Mouse (Mus musculus) megakaryocyte progenitor cell, adult 5-6 weeks (primary cell): ENCODE data around the gene Wdr76. TPM values are rescaled to one million over a fixed set of nuclear protein-coding genes. Genes with fewer than 3 reads are reported as not detected.
"Not testable (repeated sequence)": the region's sequence is repeated elsewhere in the genome, so short reads cannot be mapped to it uniquely, and the experiment has no call there.

Experiments
- ATAC-seq: replicated peaks from 2 replicates; pipeline ENCODE4 v1.8.0; 2016; ENCODE audit warnings: mild to moderate bottlenecking, moderate TSS enrichment, inconsistent platforms; ENCODE audit not compliant: poor library complexity
- total RNA-seq, 2 experiments: library from RNA; stranded (forward) in 1 of 2; stranded (reverse) in 1 of 2; fragments of 157-497, 149-512 nt in 1 of 2; fragments of 200-1000 nt in 1 of 2; gene quantifications; 2 replicates each; pipeline versions ENCODE4 v1.2.3 to v1.2.4; 2015 to 2017

Wdr76 gene
- total RNA-seq, 2 experiments from 2014 or later = 39.1 to 40.1 TPM

DNA sequence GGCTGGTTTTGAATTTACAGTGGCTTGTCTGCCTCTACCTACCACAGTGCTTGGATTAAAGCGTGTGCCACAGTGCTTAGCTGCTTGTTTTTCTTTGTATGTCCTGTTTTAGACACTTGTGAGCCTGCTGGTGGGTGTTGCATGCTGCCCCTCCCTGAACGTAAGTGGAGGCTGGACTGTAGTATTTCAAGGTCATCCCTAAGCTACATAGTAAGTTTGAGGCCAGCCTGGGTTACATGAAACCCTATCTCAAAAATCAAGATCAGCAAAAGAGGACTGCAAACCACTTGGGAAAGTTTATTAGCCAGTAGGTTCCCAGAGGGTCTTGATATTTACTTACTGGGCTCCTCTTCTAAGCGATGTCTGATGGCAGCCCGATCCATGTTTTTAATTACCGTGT is 11.6 kb downstream of the Wdr76 start:
- no peak for ATAC-seq

DNA sequence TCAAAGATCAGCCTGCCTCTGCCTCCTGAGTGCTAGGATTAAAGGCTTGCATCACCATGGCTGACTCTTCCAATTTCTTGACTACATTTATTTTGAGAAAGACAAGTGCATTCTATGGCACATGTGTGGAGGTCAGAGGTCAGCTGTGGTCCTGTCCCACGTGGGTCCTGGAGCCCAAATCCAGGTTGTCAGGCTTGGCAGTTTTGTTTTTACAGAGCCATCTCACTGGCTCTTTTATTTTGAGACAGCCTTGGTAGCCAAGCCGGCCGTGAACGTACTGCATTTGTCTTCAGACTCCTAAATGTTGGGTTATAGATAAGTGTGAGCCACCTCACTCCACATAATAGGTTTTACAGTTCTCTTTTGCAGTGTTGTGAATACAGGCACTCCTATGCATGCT is 12.2 kb downstream of the Wdr76 start:
- ATAC-seq = not testable (repeated sequence)

GRCm38 (mm10) chr2:121522006-121522405 is 15.5 kb downstream of the Wdr76 start:
- peak; percentile 69 for ATAC-seq

DNA sequence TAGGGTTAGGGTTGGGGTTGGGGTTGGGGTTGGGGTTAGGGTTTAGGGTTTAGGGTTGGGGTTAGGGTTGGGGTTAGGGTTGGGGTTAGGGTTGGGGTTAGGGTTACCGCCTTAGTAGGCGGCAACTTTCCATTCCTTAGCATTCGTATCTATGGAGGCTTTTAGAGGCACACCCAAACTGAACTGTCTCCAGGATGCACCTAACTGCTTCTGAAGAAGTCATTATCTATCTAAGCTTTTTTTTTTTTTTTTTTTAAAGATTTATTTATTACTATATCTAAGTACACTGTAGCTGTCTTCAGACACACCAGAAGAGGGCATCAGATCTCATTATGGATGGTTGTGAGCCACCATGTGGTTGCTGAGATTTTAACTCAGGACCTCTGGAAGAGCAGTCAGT is 16.3 kb downstream of the Wdr76 start:
- ATAC-seq = not testable (repeated sequence)

DNA sequence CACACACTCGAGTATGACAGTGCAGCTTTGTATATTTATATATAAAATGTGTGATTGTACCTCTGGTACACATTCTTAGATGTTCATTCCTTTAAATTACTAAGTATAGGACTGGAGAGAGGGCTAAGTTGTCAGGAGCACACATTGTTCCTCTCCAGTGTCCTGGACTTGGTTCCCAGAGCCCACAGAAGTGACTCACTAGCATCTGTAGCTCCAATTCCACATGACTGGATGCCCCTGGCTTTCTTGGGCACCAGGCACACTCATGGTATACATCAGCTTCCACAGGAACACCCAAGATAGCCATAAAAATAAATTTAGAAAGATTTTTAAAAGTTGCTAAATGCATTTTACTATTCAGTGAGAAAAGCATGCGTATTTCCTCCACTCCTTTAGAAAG is 18.5 kb downstream of the Wdr76 start:
- ATAC-seq = no peak

DNA sequence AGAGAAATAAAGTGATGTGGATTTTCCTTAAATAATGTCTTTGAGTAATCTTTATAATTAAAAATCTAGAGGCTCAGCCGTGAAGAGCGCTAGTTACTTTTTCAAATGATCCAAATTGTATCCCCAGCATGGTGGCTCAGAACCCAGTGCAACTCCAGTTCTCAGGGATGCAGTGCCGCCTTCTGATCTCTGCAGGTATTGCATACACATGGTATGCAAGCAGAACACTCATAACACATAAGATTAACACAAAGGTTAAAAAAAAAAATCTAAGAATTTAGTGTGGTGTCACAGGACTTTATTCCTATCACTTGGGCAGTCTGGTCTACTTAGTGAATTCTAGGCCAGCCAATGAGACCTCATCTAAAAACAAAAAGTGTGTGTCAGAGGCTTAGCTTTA is 38.3 kb downstream of the Wdr76 start:
- ATAC-seq = peak; percentile 63; the same call in 1 of the 2 replicates

GRCm38 (mm10) chr2:121549630-121550029 is 43.1 kb downstream of the Wdr76 start:
- ATAC-seq = no peak

- no peak for ATAC-seq
Measured at GRCm38 (mm10) chr2:121551271-121551670, 44.7 kb downstream of the Wdr76 start.

GRCm38 (mm10) chr2:121563117-121563516 is 56.6 kb downstream of the Wdr76 start:
- peak; percentile 99 for ATAC-seq

DNA sequence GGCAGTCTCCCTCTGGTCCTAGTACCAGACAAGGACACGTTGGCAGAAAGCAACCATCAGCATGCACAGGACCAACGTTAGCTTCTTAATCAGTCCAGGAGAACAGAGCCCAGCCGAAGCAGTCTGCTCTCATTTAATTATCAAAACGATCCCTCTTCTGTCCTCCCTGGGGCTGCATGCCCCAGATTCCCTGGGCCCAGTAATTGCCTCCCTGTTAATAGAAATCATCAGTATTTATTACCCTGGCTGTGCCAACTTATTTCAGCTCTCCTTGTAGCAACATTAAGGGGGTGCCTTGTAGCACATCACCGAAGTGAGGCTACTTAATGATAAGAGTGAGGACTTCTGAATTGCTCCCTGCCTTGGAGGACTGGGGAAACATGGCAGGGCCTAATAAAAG is 59.4 kb downstream of the Wdr76 start:
- no peak for ATAC-seq

GRCm38 (mm10) chr2:121570049-121570448 is 63.5 kb downstream of the Wdr76 start:
- no peak for ATAC-seq

- ATAC-seq = no peak
Measured at GRCm38 (mm10) chr2:121570999-121571655, 64.6 kb downstream of the Wdr76 start.

- peak; percentile 96 for ATAC-seq
Measured at GRCm38 (mm10) chr2:121571780-121572179, 65.3 kb downstream of the Wdr76 start.

DNA sequence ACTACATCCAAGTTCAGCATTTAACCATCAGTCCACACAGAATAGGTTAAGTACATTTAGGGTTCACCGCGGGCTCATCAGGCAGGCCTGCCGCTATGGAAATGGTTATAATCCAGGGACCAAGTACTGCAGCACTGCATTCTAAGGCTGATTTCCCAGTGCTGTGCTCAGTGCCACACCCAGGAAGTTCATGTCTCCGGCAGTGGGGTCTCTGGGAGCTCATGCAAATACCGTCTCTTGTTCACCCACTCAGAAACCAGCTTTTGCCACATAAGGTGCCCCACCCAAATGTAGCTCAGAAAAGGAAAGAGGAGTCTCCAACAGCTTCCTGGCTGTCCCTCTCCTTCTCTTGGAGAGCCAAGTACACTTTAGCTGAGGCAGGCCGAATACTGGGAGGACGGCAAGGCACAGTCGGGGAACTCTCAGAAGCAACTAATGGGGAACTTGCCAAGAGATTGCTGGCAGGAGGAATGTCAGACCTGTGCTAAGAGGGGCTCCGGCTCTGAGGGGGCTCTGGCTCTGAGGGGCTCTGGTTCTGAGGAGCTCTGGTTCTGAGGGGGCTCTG is 67.6 kb downstream of the Wdr76 start:
- no peak for ATAC-seq

GRCm38 (mm10) chr2:121575741-121576201 is 69.2 kb downstream of the Wdr76 start:
- no peak for ATAC-seq

DNA sequence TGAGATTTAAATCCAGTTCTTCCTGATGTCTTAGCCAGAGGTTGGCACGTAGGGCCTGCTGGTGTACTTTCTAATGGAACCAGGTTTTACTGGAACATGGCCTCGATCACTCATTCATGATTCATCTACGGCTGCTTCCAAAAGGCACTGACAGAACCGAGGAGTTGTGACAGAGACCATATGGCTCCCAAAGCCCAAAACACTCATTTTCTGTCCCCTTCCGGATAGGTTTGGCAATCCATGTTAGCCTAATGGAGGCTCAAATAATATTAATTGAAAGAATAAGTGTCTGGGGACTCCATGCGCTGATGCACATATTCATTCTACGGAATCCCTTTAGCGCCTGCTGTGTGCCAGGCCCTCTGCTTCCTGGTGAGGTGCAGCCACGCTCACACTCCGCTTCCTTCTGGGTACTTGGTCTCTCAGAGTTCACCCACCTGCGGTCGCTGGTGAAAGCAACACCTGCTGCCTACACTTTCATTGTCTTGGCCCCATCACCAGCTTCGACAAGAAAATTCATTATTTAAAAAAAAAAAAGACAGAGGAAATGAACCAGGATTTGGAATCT is 76.4 kb downstream of the Wdr76 start:
- no peak for ATAC-seq

- no peak for ATAC-seq
Measured at GRCm38 (mm10) chr2:121583468-121584116, 77.1 kb downstream of the Wdr76 start.

- no peak for ATAC-seq
Measured at GRCm38 (mm10) chr2:121584705-121585104, 78.2 kb downstream of the Wdr76 start.

GRCm38 (mm10) chr2:121587523-121588308 is 81.2 kb downstream of the Wdr76 start:
- peak; percentile 70 for ATAC-seq

GRCm38 (mm10) chr2:121588309-121588694 is 81.8 kb downstream of the Wdr76 start:
- peak; percentile 15; the same call in 1 of the 2 replicates for ATAC-seq

- no peak for ATAC-seq
Measured at GRCm38 (mm10) chr2:121594131-121594530, 87.6 kb downstream of the Wdr76 start.
